Mouse (Mus musculus) stomach, postnatal 0 days (tissue): ENCODE results near the gene Olfr1393.

Experiments
- CTCF ChIP-seq: IDR thresholded peaks from 2 replicates; pipeline ENCODE4 v1.5.1; 2016; ENCODE audit warnings: antibody characterized with exemption, low read depth, mild to moderate bottlenecking, moderate library complexity
- EP300 ChIP-seq: optimal IDR thresholded peaks from 2 replicates; pipeline ENCODE3; 2016; ENCODE audit warnings: antibody characterized with exemption

GRCm38 (mm10) chr11:49278222-49278621 is at the start of gene Olfr1393:
- TF ChIP-seq EP300 (no peak), CTCF (no peak)
